Mouse (Mus musculus) myocyte (in vitro differentiated cells): ENCODE measurements at regions not wholly inside any gene's neighbourhood (a gene's known extent, or its start where the extent isn't known, plus 50 kb on each side); places are given as distances from the start of the nearest gene placed in this dataset.

Experiments used
- CEBPB ChIP-seq: IDR thresholded peaks from 2 replicates; pipeline ENCODE4 v1.6.1; 2011; ENCODE audit warnings: mild to moderate bottlenecking, moderate library complexity; ENCODE audit not compliant: poor library complexity, insufficient read depth, severe bottlenecking
- E2F4 ChIP-seq: IDR thresholded peaks from one replicate; pipeline ENCODE4 v1.6.1; 2011; ENCODE audit warnings: mild to moderate bottlenecking, control low read depth, moderate library complexity; ENCODE audit not compliant: insufficient read depth
- MAX ChIP-seq: IDR thresholded peaks from one replicate; pipeline ENCODE4 v1.6.1; 2011; ENCODE audit warnings: low read depth, mild to moderate bottlenecking, control low read depth
- MYOG ChIP-seq, 3 experiments: IDR thresholded peaks; one replicate each; pipeline ENCODE4 v1.6.1; 2011; ENCODE audit warnings: control low read depth in 2 of 3, low read depth in 2 of 3, mild to moderate bottlenecking in 2 of 3; ENCODE audit not compliant: insufficient read length in 2 of 3, control insufficient read depth in 1 of 3, insufficient read depth in 1 of 3
- POLR2A ChIP-seq: IDR thresholded peaks from one replicate; pipeline ENCODE4 v1.6.1; 2011; ENCODE audit warnings: low read depth, mild to moderate bottlenecking, control low read depth, moderate library complexity; ENCODE audit not compliant: insufficient read length
- REST ChIP-seq: IDR thresholded peaks from one replicate; pipeline ENCODE4 v1.6.1; 2011; ENCODE audit warnings: mild to moderate bottlenecking, control low read depth, moderate library complexity; ENCODE audit not compliant: insufficient read depth, insufficient read length
- SRF ChIP-seq: IDR thresholded peaks from one replicate; pipeline ENCODE4 v1.6.1; 2011; ENCODE audit warnings: low read depth; ENCODE audit not compliant: control insufficient read depth, insufficient read length
- TCF12 ChIP-seq: IDR thresholded peaks from one replicate; pipeline ENCODE4 v1.6.1; 2011; ENCODE audit warnings: mild to moderate bottlenecking, control low read depth; ENCODE audit not compliant: poor library complexity, insufficient read depth, severe bottlenecking
- TCF3 ChIP-seq: IDR thresholded peaks from one replicate; pipeline ENCODE4 v1.6.1; 2011; ENCODE audit warnings: low read depth, control low read depth; ENCODE audit not compliant: insufficient read length
- USF1 ChIP-seq: IDR thresholded peaks from one replicate; pipeline ENCODE4 v1.6.1; 2011; ENCODE audit warnings: low read depth, mild to moderate bottlenecking, control low read depth, moderate library complexity

DNA sequence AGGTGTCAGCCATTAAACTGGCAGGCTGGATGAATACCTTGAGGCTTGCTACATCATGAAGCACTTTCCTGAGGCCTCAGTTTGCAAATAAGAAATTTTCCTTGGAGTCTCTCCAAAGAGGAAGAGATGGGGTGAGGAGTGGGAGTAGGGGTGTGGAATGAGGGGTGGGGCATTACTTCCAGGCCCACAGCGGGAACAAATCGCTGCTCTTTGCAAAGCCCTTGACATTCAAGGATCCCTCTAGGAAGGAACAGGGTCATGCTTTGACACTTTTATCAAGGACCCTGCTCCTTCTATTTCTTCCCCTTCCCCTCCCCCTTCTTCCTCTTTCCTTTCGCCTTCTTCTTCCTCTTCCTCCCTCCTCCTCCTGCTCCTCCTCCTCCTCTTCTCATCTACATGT lies 193.2 kb downstream of the Mex3b start:
- TF ChIP-seq TCF12 (no peak), POLR2A (no peak), MYOG (IDR thresholded peaks at IDR 0.05; ENCODE audit: control insufficient read depth in 1 of 3, insufficient read depth in 1 of 3, insufficient read length in 2 of 3, low read depth in 2 of 3) (no peak), REST (no peak), E2F4 (no peak), TCF3 (no peak), USF1 (no peak), SRF (no peak), MAX (no peak), CEBPB (no peak)
